Mouse (Mus musculus) forebrain, embryonic 14.5 days (tissue): ENCODE results near the gene Slc7a15. TPM values are rescaled to one million over a fixed set of nuclear protein-coding genes. Genes with fewer than 3 reads are reported as not detected.

ENCODE experiments used
- ATAC-seq: fragments of 200-750 bp; cut with Nextera tagmentation; 2 replicates; pipeline ENCODE4 v1.8.0; 2017; ENCODE audit warnings: mild to moderate bottlenecking, moderate library complexity
- DNase-seq: peaks from one replicate; pipeline ENCODE4 v3.0.0-alpha.2; 2015; ENCODE audit warnings: low spot score
- H3K27ac ChIP-seq: fragments of 300-500 bp; sonication (generic); 2 replicates; pipeline ENCODE4 v1.5.1; 2014; ENCODE audit warnings: low read depth, mild to moderate bottlenecking, control low read depth, low read length, moderate library complexity
- H3K27me3 ChIP-seq: fragments of 300-500 bp; sonication (generic); replicated peaks from 2 replicates; pipeline ENCODE4 v1.6.1; 2014; ENCODE audit warnings: low read length, control low read depth, mixed read lengths; ENCODE audit not compliant: control insufficient read depth, insufficient read depth
- H3K36me3 ChIP-seq: fragments of 300-500 bp; sonication (generic); 2 replicates; pipeline ENCODE4 v1.6.1; 2014; ENCODE audit warnings: low read length, control low read depth; ENCODE audit not compliant: control insufficient read depth, insufficient read depth
- H3K4me1 ChIP-seq: fragments of 300-500 bp; sonication (generic); 2 replicates; pipeline ENCODE4 v1.6.1; 2014; ENCODE audit warnings: antibody characterized with exemption, low read length, control low read depth; ENCODE audit not compliant: control insufficient read depth, insufficient read depth
- H3K4me2 ChIP-seq: fragments of 300-500 bp; sonication (generic); 2 replicates; pipeline ENCODE4 v1.6.1; 2014; ENCODE audit warnings: mild to moderate bottlenecking, control low read depth, low read length
- H3K4me3 ChIP-seq: fragments of 300-500 bp; sonication (generic); 2 replicates; pipeline ENCODE4 v1.5.1; 2014; ENCODE audit warnings: low read depth, low read length, control low read depth
- H3K9ac ChIP-seq: fragments of 300-500 bp; sonication (generic); 2 replicates; pipeline ENCODE4 v1.6.1; 2014; ENCODE audit warnings: mild to moderate bottlenecking, low read length, control low read depth, moderate library complexity
- H3K9me3 ChIP-seq: fragments of 300-500 bp; sonication (generic); replicated peaks from 2 replicates; pipeline ENCODE4 v1.6.1; 2016; ENCODE audit warnings: low read length, control low read depth, mixed read lengths; ENCODE audit not compliant: control insufficient read depth
- WGBS: fragments of 180-500 bp; shearing (Covaris S2); extraction: QIAGEN DNeasy Blood & Tissue Kit; methylation state at CpG from one replicate; pipeline ENCODE4 v1.1.7; 2014; 5-methylcytosine and 5-hydroxymethylcytosine counted together
- polyA plus RNA-seq: library from polyadenylated mRNA; unstranded; fragments of >200 nt; fragmentation: Nextera tagmentation; extraction: Ambion mirVana; gene quantifications from 2 replicates; pipeline ENCODE4 v1.2.1, GENCODE M21; 2014

Slc7a15 gene
- polyA plus RNA-seq, 1 experiment from 2014 or later: not detected

DNA sequence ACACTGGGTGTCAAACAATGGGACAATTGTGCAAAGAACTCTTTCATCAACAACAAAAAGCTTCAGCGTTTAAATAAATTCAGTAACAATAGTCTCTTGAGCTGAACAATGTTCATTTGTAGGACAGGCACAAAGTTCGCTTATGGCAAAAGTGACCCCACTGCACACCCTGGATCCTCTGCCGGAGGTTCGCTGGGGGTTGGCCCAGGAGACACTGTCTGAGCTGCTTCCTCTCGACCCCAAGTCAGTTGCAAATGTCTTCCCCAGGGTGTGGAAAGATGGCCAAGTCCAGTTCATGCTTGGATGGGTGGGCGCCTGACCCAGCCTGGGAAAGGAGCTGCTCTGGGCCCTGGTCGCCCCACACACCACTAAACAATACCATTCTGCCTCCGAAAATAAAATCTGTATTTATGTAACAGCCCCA, 100.7 kb downstream of the Slc7a15 start:
- peak overlapping the region; percentile 99 for H3K9ac ChIP-seq
- DNase-seq: peak; percentile 24
- peaks cover 33% of the 10 kb centered on the region for H3K4me1 ChIP-seq
- H3K27me3 ChIP-seq: no peaks in the 10 kb centered on the region
- 9% methylated on average over 8 of the region's 8 CpGs for WGBS
- no peak for ATAC-seq
- H3K36me3 ChIP-seq: no peaks in the 10 kb centered on the region
- H3K27ac ChIP-seq: peak overlapping the region; percentile 100
- no peaks in the 10 kb centered on the region for H3K9me3 ChIP-seq
- peak overlapping the region; percentile 89 for H3K4me2 ChIP-seq
- peak overlapping the region; percentile 84 for H3K4me3 ChIP-seq

DNA sequence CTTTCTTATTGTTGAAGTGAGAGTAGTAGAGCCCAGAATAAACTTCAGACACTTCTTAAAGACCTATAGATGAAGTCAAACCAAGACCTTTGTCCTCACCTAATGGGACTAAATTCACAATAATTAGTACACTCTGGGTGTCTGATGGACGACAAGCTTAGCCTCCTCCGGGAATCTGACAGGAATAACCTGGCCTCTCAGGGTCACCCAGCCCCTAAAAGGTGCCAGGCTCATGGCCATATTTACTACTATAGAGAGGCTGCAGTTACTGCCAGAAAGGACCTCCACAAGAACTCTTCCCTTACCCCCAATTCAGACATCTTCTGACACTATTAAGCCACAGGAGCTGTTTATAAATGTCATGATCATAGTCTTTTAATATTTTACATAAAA, 101.6 kb downstream of the Slc7a15 start:
- Histone ChIP-seq H3K4me2 (peak overlapping the region; percentile 89), H3K27ac (no peak overlapping the region), H3K36me3 (no peaks in the 10 kb centered on the region), H3K9me3 (no peaks in the 10 kb centered on the region), H3K9ac (peak overlapping the region; percentile 99), H3K27me3 (no peaks in the 10 kb centered on the region), H3K4me1 (peaks cover 33% of the 10 kb centered on the region), H3K4me3 (peak overlapping the region; percentile 84)
- 8% methylated on average over 2 of the region's 2 CpGs for WGBS
- no peak for ATAC-seq
- no peak for DNase-seq

DNA sequence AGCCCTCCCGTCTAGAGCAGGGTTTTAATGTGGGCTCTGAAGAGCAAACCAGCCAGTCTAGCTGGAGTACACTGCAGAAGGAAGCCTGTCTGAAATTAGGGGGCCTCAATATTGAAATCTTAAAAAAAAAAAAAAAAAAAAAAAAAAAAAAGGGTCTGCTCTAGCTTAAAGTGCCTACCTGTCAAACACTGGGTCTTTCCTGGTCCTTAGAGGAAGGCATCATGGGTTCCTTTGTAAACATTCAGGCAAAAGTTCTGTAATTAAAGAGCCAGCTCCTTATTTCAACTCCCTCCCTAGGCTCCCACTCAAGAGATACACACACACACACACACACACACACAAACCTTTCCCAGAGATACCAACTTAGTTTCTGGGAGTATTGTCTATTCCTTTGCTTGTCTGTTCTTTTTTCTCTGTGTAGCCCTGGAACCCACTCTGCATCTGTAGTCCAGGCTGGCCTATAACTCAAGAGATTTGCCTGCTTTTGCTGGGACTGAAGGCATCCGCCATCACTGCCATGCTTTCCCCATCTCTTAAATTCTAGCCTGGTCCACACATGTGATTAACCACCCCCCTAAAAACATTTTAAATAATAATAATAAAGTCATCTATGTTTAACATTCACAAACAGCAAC, 102.1 kb downstream of the Slc7a15 start:
- Histone ChIP-seq H3K9me3 (no peaks in the 10 kb centered on the region), H3K4me2 (peak overlapping the region; percentile 89), H3K9ac (peak overlapping the region; percentile 37), H3K27ac (peak overlapping the region; percentile 27; the same call in 1 of the 2 replicates), H3K36me3 (no peaks in the 10 kb centered on the region), H3K4me1 (peaks cover 33% of the 10 kb centered on the region), H3K4me3 (peak overlapping the region; percentile 84), H3K27me3 (no peaks in the 10 kb centered on the region)
- ATAC-seq (no peak), DNase-seq (no peak)
- 38% methylated on average over 2 of the region's 2 CpGs for WGBS

DNA sequence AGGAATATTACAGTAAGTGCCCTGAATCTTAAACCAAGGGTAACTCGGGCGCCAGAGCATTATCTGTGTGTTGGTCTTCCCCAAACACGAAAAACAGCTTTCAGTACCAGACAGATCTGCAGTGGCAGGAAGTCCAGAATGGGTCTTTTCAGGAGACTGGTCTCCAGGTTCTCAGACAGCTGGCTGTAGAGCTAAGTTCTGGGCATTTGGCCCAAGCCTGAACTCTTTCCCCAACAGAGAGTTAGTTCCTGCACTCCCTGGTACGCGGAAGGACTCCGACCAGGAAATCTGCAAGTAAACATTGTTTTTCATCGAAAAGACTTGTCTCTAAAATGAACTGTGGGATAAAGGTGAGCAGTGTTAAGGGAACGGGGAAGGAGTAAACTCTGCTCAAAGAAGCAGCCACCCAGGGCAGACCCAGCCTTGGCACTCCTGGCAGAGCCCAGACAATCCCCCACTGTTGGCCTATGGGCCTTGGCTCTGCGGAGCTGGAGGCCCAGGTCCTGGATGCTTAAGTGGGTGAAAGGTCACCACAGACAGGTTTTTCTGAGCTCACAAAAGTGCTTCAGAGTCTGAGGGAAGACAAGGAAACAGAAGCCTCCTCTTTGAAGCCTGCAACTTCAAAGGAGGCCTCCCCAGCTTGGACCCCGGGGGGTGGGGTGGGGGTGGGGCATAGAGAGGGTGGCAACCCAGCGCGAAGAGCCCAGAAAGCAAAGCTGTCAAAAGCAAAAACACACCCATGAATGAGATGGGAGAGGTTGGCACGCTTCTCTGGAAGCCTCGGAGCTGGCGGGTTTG, 102.8 kb downstream of the Slc7a15 start:
- DNase-seq (peak; percentile 48), ATAC-seq (no peak)
- Histone ChIP-seq H3K4me3 (no peak overlapping the region), H3K27me3 (no peaks in the 10 kb centered on the region), H3K4me1 (peaks cover 31% of the 10 kb centered on the region), H3K36me3 (no peaks in the 10 kb centered on the region), H3K27ac (peak overlapping the region; percentile 27; the same call in 1 of the 2 replicates), H3K9me3 (no peaks in the 10 kb centered on the region), H3K4me2 (peak overlapping the region; percentile 89), H3K9ac (peak overlapping the region; percentile 37)
- WGBS: 33% methylated on average over 15 of the region's 15 CpGs

DNA sequence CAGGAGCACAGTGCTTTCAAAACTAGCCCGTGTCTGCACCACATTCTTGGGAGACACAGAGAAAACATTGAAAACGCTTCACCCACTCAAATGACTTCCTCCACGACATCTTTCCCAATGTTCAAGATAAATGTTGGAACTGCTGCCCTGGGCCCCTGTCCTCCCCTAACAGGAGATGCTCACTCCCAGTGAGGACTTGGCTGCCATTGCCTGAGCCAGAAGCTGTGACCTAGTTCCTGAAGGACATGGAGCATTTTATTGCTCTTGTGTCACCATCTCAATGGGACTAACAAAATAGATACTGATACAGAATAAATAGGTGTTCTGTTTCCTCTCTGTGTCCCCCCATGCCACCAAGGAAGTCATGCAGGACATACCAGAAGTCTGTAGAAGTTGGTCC, 104.2 kb downstream of the Slc7a15 start:
- Histone ChIP-seq H3K9me3 (no peaks in the 10 kb centered on the region), H3K4me1 (peaks cover 24% of the 10 kb centered on the region), H3K36me3 (no peaks in the 10 kb centered on the region), H3K9ac (no peak overlapping the region), H3K4me2 (no peak overlapping the region), H3K4me3 (no peak overlapping the region), H3K27ac (no peak overlapping the region), H3K27me3 (no peaks in the 10 kb centered on the region)
- 89% methylated on average over 3 of the region's 3 CpGs for WGBS
- no peak for DNase-seq
- no peak for ATAC-seq

DNA sequence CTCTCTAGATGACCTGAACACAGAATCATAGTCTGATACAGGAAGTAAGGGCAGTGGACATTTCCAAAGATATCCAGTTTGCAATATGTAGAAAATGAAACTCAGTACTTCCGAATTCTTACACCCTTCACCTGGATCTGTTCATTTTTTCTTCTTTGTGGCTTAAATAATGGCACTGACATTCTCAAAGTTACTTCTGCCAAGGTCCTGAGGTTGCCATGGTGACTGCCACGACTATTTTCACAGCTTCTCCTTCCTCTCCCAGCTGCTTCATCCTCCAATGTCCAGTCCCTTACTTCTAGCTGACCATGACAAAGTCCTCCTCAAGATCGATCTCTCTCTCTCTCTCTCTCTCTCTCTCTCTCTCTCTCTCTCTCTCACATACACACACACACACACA, 105.5 kb downstream of the Slc7a15 start:
- no peaks in the 10 kb centered on the region for H3K36me3 ChIP-seq
- ATAC-seq (no peak), DNase-seq (no peak)
- no peaks in the 10 kb centered on the region for H3K27me3 ChIP-seq
- 53% methylated on average over 3 of the region's 3 CpGs for WGBS
- H3K4me3 ChIP-seq: no peak overlapping the region
- no peaks in the 10 kb centered on the region for H3K9me3 ChIP-seq
- H3K4me2 ChIP-seq: no peak overlapping the region
- no peak overlapping the region for H3K27ac ChIP-seq
- H3K4me1 ChIP-seq: peaks cover 27% of the 10 kb centered on the region
- H3K9ac ChIP-seq: no peak overlapping the region

DNA sequence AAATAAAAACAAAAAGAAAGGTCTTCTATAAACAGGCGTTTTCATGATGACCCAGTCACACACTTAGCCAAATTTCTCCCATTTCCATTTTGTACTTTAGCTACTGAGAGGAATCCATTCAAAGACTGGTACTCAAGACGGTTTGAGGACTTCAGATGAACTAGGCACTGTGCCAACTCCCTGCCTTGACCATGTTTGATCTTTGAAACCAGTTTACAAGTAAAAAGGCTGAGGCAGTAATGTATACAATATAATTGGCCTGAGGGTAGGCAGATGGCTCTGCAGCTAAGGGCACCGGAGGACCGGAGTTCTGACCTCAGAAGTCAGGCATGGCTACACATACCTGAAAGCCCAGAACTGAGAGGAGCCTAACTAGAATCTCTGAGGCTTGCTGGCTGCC, 109.8 kb downstream of the Slc7a15 start:
- ATAC-seq (no peak), DNase-seq (peak; percentile 58)
- no peak overlapping the region for H3K9ac ChIP-seq
- no peak overlapping the region for H3K27ac ChIP-seq
- no peak overlapping the region for H3K4me2 ChIP-seq
- 0 out of 2 replicates have a peak, but pooled peaks cover 4% of the 10 kb centered on the region for H3K4me1 ChIP-seq
- WGBS: 22% methylated on average over 4 of the region's 4 CpGs
- H3K36me3 ChIP-seq: no peaks in the 10 kb centered on the region
- no peaks in the 10 kb centered on the region for H3K9me3 ChIP-seq
- no peaks in the 10 kb centered on the region for H3K27me3 ChIP-seq
- no peak overlapping the region for H3K4me3 ChIP-seq

DNA sequence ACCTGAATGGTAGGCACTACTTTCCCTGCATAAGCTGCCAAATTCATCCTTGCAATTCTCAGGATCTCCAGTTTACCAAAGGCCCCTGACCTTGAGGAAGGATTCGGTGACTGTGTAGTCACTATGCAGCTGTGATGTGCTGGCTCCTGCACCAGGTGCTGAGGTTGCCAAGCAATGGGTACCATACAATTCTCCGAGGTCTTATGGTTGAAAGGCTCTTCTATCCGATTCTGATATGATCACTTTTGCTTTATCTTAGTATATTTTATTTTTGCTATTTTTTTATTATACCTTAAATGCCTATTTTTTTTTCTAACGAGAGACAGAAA, 110.2 kb downstream of the Slc7a15 start:
- Histone ChIP-seq H3K4me3 (no peak overlapping the region), H3K4me1 (0 out of 2 replicates have a peak, but pooled peaks cover 4% of the 10 kb centered on the region), H3K9me3 (no peaks in the 10 kb centered on the region), H3K27me3 (no peaks in the 10 kb centered on the region), H3K36me3 (no peaks in the 10 kb centered on the region), H3K4me2 (no peak overlapping the region), H3K9ac (no peak overlapping the region), H3K27ac (no peak overlapping the region)
- DNase-seq: no peak
- ATAC-seq: peak; percentile 29; the same call in 1 of the 2 replicates
- 85% methylated on average over 4 of the region's 4 CpGs for WGBS
